Mouse (Mus musculus): ENCODE measurements around the gene Tmbim1. TPM values are rescaled to one million over a fixed set of nuclear protein-coding genes. Genes with fewer than 3 reads are reported as not detected.
"Not testable (repeated sequence)": the region's sequence is repeated elsewhere in the genome, so short reads cannot be mapped to it uniquely, and the experiment has no call there.

The Tmbim1 gene
- polyA plus RNA-seq, 1 experiment from 2014 or later, result 7.0 TPM

GRCm38 (mm10) chr1:74332930-74333329, 27.5 kb upstream of the Tmbim1 start:
- Histone ChIP-seq H3K36me3 (ENCODE audit: control insufficient read depth, insufficient read depth, low read length) (no peaks in the 10 kb centered on the region), H3K9me3 (ENCODE audit: control insufficient read depth, low read length) (no peaks in the 10 kb centered on the region), H3K4me3 (ENCODE audit: low read depth, low read length) (peak overlapping the region; percentile 43), H3K9ac (ENCODE audit: low read length) (peak overlapping the region; percentile 71), H3K27ac (ENCODE audit: low read depth, low read length) (no peak overlapping the region), H3K4me2 (peak overlapping the region; percentile 83), H3K27me3 (ENCODE audit: control insufficient read depth, insufficient read depth, low read length) (no peaks in the 10 kb centered on the region), H3K4me1 (ENCODE audit: control insufficient read depth, insufficient read depth, low read length) (peaks cover 11% of the 10 kb centered on the region)
- ATAC-seq (ENCODE audit: low FRiP score) (peak; percentile 8; the same call in 1 of the 2 replicates), DNase-seq (ENCODE audit: low spot score, missing footprints) (no peak)
- 3% methylated on average over 9 of the region's 9 CpGs for WGBS

- Histone ChIP-seq H3K27ac (ENCODE audit: low read depth, low read length) (no peak overlapping the region), H3K27me3 (ENCODE audit: control insufficient read depth, insufficient read depth, low read length) (no peaks in the 10 kb centered on the region), H3K9me3 (ENCODE audit: control insufficient read depth, low read length) (no peaks in the 10 kb centered on the region), H3K4me2 (peak overlapping the region; percentile 83), H3K36me3 (ENCODE audit: control insufficient read depth, insufficient read depth, low read length) (no peaks in the 10 kb centered on the region), H3K9ac (ENCODE audit: low read length) (peak overlapping the region; percentile 71), H3K4me1 (ENCODE audit: control insufficient read depth, insufficient read depth, low read length) (peaks cover 11% of the 10 kb centered on the region), H3K4me3 (ENCODE audit: low read depth, low read length) (peak overlapping the region; percentile 43)
- under 1% methylated on average over 36 of the region's 36 CpGs for WGBS
- ATAC-seq (ENCODE audit: low FRiP score) (peak; percentile 97), DNase-seq (ENCODE audit: low spot score, missing footprints) (peak; percentile 100)
Measured at GRCm38 (mm10) chr1:74332241-74332763, 26.9 kb upstream of the Tmbim1 start.

- no peak overlapping the region for H3K27ac ChIP-seq (ENCODE audit: low read depth, low read length)
Measured at GRCm38 (mm10) chr1:74331046-74331681, 25.7 kb upstream of the Tmbim1 start.

GRCm38 (mm10) chr1:74329899-74330431, 24.5 kb upstream of the Tmbim1 start:
- ATAC-seq (ENCODE audit: low FRiP score) (no peak), DNase-seq (ENCODE audit: low spot score, missing footprints) (peak; percentile 2)
- Histone ChIP-seq H3K4me3 (ENCODE audit: low read depth, low read length) (no peak overlapping the region), H3K9ac (ENCODE audit: low read length) (no peak overlapping the region), H3K4me1 (ENCODE audit: control insufficient read depth, insufficient read depth, low read length) (peaks cover 11% of the 10 kb centered on the region), H3K27ac (ENCODE audit: low read depth, low read length) (no peak overlapping the region), H3K4me2 (no peak overlapping the region), H3K27me3 (ENCODE audit: control insufficient read depth, insufficient read depth, low read length) (no peaks in the 10 kb centered on the region), H3K9me3 (ENCODE audit: control insufficient read depth, low read length) (no peaks in the 10 kb centered on the region), H3K36me3 (ENCODE audit: control insufficient read depth, insufficient read depth, low read length) (no peaks in the 10 kb centered on the region)
- WGBS, result 90% methylated on average over 7 of the region's 7 CpGs

More at GRCm38 (mm10) chr1:74331046-74331681, 25.7 kb upstream of the Tmbim1 start:
- DNase-seq (ENCODE audit: low spot score, missing footprints) (peak; percentile 77), ATAC-seq (ENCODE audit: low FRiP score) (no peak)
- Histone ChIP-seq H3K9me3 (ENCODE audit: control insufficient read depth, low read length) (no peaks in the 10 kb centered on the region), H3K27me3 (ENCODE audit: control insufficient read depth, insufficient read depth, low read length) (no peaks in the 10 kb centered on the region), H3K4me3 (ENCODE audit: low read depth, low read length) (no peak overlapping the region), H3K4me1 (ENCODE audit: control insufficient read depth, insufficient read depth, low read length) (peaks cover 11% of the 10 kb centered on the region), H3K36me3 (ENCODE audit: control insufficient read depth, insufficient read depth, low read length) (no peaks in the 10 kb centered on the region), H3K9ac (ENCODE audit: low read length) (no peak overlapping the region), H3K4me2 (no peak overlapping the region)
- 81% methylated on average over 4 of the region's 4 CpGs for WGBS

- H3K9me3 ChIP-seq (ENCODE audit: control insufficient read depth, low read length); H3K36me3 ChIP-seq (ENCODE audit: control insufficient read depth, insufficient read depth, low read length); ATAC-seq (ENCODE audit: low FRiP score); H3K4me1 ChIP-seq (ENCODE audit: control insufficient read depth, insufficient read depth, low read length); H3K9ac ChIP-seq (ENCODE audit: low read length); H3K27ac ChIP-seq (ENCODE audit: low read depth, low read length); H3K27me3 ChIP-seq (ENCODE audit: control insufficient read depth, insufficient read depth, low read length); H3K4me2 ChIP-seq; H3K4me3 ChIP-seq (ENCODE audit: low read depth, low read length): not testable (repeated sequence)
- WGBS, result 79% methylated on average over 2 of the region's 2 CpGs
- peak; percentile 75 for DNase-seq (ENCODE audit: low spot score, missing footprints)
Measured at GRCm38 (mm10) chr1:74326916-74327315, 21.5 kb upstream of the Tmbim1 start.

GRCm38 (mm10) chr1:74321396-74321795, 16.0 kb upstream of the Tmbim1 start:
- Histone ChIP-seq H3K9ac (ENCODE audit: low read length) (no peak overlapping the region), H3K4me2 (no peak overlapping the region), H3K9me3 (ENCODE audit: control insufficient read depth, low read length) (no peaks in the 10 kb centered on the region), H3K4me3 (ENCODE audit: low read depth, low read length) (no peak overlapping the region), H3K27me3 (ENCODE audit: control insufficient read depth, insufficient read depth, low read length) (no peaks in the 10 kb centered on the region), H3K27ac (ENCODE audit: low read depth, low read length) (no peak overlapping the region), H3K36me3 (ENCODE audit: control insufficient read depth, insufficient read depth, low read length) (no peaks in the 10 kb centered on the region), H3K4me1 (ENCODE audit: control insufficient read depth, insufficient read depth, low read length) (no peaks in the 10 kb centered on the region)
- WGBS, result 79% methylated on average over 3 of the region's 3 CpGs
- DNase-seq (ENCODE audit: low spot score, missing footprints), result no peak
- no peak for ATAC-seq (ENCODE audit: low FRiP score)

GRCm38 (mm10) chr1:74318711-74319110, 13.3 kb upstream of the Tmbim1 start:
- ATAC-seq (ENCODE audit: low FRiP score) (no peak), DNase-seq (ENCODE audit: low spot score, missing footprints) (no peak)
- Histone ChIP-seq H3K4me3 (ENCODE audit: low read depth, low read length) (no peak overlapping the region), H3K9me3 (ENCODE audit: control insufficient read depth, low read length) (no peaks in the 10 kb centered on the region), H3K4me2 (no peak overlapping the region), H3K27me3 (ENCODE audit: control insufficient read depth, insufficient read depth, low read length) (no peaks in the 10 kb centered on the region), H3K9ac (ENCODE audit: low read length) (no peak overlapping the region), H3K27ac (ENCODE audit: low read depth, low read length) (no peak overlapping the region), H3K36me3 (ENCODE audit: control insufficient read depth, insufficient read depth, low read length) (no peaks in the 10 kb centered on the region), H3K4me1 (ENCODE audit: control insufficient read depth, insufficient read depth, low read length) (no peaks in the 10 kb centered on the region)
- WGBS, result 91% methylated on average over 3 of the region's 3 CpGs

GRCm38 (mm10) chr1:74316114-74316827, 10.8 kb upstream of the Tmbim1 start:
- DNase-seq (ENCODE audit: low spot score, missing footprints), result no peak
- no peak for ATAC-seq (ENCODE audit: low FRiP score)
- no peaks in the 10 kb centered on the region for H3K27me3 ChIP-seq (ENCODE audit: control insufficient read depth, insufficient read depth, low read length)
- no peaks in the 10 kb centered on the region for H3K9me3 ChIP-seq (ENCODE audit: control insufficient read depth, low read length)
- no peak overlapping the region for H3K4me2 ChIP-seq
- no peak overlapping the region for H3K9ac ChIP-seq (ENCODE audit: low read length)
- 86% methylated on average over 4 of the region's 4 CpGs for WGBS
- H3K4me1 ChIP-seq (ENCODE audit: control insufficient read depth, insufficient read depth, low read length), result no peaks in the 10 kb centered on the region
- no peak overlapping the region for H3K4me3 ChIP-seq (ENCODE audit: low read depth, low read length)
- no peak overlapping the region for H3K27ac ChIP-seq (ENCODE audit: low read depth, low read length)
- no peaks in the 10 kb centered on the region for H3K36me3 ChIP-seq (ENCODE audit: control insufficient read depth, insufficient read depth, low read length)

- no peak for ATAC-seq (ENCODE audit: low FRiP score)
- Histone ChIP-seq H3K4me1 (ENCODE audit: control insufficient read depth, insufficient read depth, low read length) (no peaks in the 10 kb centered on the region), H3K4me3 (ENCODE audit: low read depth, low read length) (no peak overlapping the region), H3K36me3 (ENCODE audit: control insufficient read depth, insufficient read depth, low read length) (no peaks in the 10 kb centered on the region), H3K9ac (ENCODE audit: low read length) (no peak overlapping the region), H3K27ac (ENCODE audit: low read depth, low read length) (no peak overlapping the region), H3K4me2 (no peak overlapping the region), H3K27me3 (ENCODE audit: control insufficient read depth, insufficient read depth, low read length) (no peaks in the 10 kb centered on the region), H3K9me3 (ENCODE audit: control insufficient read depth, low read length) (no peaks in the 10 kb centered on the region)
- no peak for DNase-seq (ENCODE audit: low spot score, missing footprints)
- WGBS, result 84% methylated on average over 3 of the region's 3 CpGs
Measured at GRCm38 (mm10) chr1:74314796-74315195, 9.4 kb upstream of the Tmbim1 start.
